Mouse (Mus musculus) megakaryocyte, embryonic 14.5 days (primary cell): Measurements from ENCODE around the gene Hist1h4f.

ENCODE experiments used
- FLI1 ChIP-seq: IDR thresholded peaks from 2 replicates; pipeline ENCODE4 v1.6.1; 2012; ENCODE audit warnings: low read length, inconsistent platforms, mixed read lengths
- GATA1 ChIP-seq: IDR thresholded peaks from 3 replicates; pipeline ENCODE4 v1.6.1; 2012; ENCODE audit warnings: mixed read lengths, low read length, inconsistent platforms, borderline replicate concordance

DNA sequence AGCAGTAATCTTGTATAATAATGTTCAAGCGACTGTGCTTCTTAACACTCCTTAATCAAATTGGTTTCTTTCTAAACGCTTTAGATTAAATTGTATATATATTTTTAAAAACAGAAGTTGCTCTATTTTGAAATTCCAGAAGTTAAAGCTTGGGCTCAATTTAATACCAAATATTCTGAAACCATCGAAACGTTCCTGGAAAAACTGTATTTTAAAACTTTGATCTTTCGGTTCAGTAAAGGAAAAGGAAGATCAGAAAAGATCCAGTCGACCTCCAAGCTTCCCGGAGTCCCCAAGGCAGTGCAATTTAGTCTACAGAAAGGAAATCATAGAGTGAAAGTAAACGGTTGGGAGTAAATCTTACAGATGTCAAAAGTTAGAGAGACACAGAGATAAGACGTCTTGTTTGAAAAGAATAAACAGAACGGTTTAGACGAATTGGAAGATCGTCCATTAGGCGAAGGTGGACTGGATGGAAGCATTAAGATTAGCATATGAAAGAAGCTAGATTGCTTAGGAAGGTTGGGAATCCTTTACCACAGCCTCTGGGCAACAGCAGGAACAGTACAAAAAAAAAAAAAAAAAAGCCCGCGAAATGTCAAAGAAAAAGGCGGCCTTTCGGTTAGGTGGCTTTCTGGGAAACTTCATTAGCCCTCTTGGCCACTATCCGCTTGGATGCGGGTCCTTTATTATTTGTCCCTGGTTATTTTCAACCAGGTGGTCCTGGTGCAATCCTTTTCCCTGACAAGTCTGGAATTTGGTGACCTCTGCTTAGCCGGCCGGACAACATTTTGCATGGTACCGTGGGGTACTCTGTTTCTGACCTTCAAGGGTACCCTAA is 34.9 kb upstream of the Hist1h4f start:
- TF ChIP-seq GATA1: no peak
- no peak for TF ChIP-seq FLI1
